Mouse (Mus musculus): ENCODE measurements around the gene Trpv6. TPM values are rescaled to one million over a fixed set of nuclear protein-coding genes. Genes with fewer than 3 reads are reported as not detected.

Trpv6 gene
- total RNA-seq (2021): not detected
- long read RNA-seq, experiment 1: 0 reads
- long read RNA-seq, experiment 2: 0 reads

GRCm38 (mm10) chr6:41636178-41636577, at the start of gene Trpv6:
Gene Trpv6 (minus strand): TSS chr6:41636405.
- DNase-seq (ENCODE audit: low spot score): no peak

- no peak for DNase-seq (ENCODE audit: low spot score)
These were observed 49.4 kb upstream of the Trpv6 start for GRCm38 (mm10) chr6:41685596-41685995.

GRCm38 (mm10) chr6:41684911-41685310, 48.7 kb upstream of the Trpv6 start:
- DNase-seq (ENCODE audit: low spot score): no peak

GRCm38 (mm10) chr6:41684131-41684530, 47.9 kb upstream of the Trpv6 start, which contains the start of gene Llcfc1:
Gene Llcfc1 (plus strand): TSS chr6:41684431.
- no peak for DNase-seq (ENCODE audit: low spot score)

DNA sequence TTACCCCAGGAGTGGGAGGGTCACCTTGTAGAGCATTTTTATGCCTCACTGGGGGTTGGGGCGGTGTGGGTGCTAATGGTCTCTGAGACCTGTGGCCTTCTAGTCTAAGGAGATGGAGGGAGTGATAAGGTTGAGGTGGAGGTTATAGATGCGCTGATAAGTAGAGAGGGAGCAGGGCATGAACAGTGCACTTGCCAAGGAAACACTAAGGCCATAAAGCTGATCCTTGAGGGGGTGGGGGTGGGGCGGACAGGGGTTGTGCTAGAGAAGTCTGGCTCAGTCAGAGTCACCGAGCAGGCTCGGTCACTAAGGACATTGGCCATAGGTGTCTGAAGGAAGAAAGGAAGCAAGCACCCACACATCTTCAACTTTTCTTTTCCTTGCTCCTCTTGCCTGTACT, 45.5 kb upstream of the Trpv6 start:
- no peak for DNase-seq (ENCODE audit: low spot score)

GRCm38 (mm10) chr6:41680669-41681068, 44.5 kb upstream of the Trpv6 start, which contains the start of gene Trpv5:
Gene Trpv5 (minus strand): TSS chr6:41680769.
- DNase-seq (ENCODE audit: low spot score): no peak

- no peak for DNase-seq (ENCODE audit: low spot score)
These were observed 40.3 kb upstream of the Trpv6 start for GRCm38 (mm10) chr6:41676530-41676929.

DNA sequence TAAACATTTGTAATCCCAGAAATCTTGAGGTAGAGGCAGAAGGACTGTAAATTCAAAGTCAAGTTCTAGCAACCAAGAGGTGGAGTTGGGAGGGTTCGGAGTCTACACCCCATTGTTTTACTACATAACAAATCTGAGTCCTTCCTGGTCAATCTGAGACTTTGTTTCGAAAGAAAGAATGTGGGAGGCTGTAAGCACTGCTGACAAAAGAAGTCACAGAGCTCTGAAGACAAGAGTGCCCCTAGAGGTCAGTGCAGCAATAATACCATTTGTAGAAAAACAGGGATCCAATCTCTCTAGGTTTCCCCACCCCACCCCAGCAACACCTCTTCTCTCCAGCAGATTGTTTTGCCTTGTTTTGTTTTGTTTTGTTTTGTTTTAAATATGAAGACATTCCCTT, 26.1 kb upstream of the Trpv6 start:
- DNase-seq (ENCODE audit: low spot score): no peak

DNA sequence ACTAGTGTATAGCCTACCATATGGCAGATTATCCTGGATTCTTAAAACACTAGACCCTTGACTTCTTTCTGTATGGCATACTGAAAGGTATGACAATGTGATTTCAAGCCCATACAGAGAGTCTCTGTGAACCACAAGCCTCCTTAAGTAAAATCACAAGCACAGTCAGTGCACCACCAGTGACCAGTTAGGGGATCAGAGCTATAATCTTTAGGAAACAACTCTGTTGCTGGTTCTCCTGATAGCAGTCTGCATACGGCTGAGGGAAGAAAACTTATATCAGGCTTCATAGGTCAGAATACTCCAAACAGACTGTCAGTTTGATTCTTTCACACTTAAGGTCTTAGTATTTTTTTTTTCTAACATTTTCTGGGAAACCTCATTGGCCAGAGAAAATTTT, 22.3 kb upstream of the Trpv6 start:
- no peak for DNase-seq (ENCODE audit: low spot score)

DNA sequence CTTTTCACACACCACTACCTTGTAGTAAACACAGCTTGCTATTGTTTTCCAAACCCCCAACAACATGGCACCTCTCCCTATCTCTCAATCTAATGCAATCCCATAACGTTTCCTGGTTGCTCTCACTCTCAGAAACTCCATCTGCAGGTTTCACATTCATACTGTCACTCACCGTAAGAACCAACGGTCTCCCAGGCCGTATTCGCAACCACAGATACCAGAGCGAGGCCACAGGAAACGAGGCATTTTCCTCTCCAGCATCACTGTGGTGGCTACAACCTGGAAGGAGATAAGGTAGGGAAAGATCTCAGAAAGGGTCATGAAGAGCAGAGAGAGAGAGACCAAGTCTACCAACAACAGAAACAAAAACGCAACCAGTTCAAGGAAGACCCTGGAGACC, 18.4 kb upstream of the Trpv6 start:
- DNase-seq (ENCODE audit: low spot score): no peak

DNA sequence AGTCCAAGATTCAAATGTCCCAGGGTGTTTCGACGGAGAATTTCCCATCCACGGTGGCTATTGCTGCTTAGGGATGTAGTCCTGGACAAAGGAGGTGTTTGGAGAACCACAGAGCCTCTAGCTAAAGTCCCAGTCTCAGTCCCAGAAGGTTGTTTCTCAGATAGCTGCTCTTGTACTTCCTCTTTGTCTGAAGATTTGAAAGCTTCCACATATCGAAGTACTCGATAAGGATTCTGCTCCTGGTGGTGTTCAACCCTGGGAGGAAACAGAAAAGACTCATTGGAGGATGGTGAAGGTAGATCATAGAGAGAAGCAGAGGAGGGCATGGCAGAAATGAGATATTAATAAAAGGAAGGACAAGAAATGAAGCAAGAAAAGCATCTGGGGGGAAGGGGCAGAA, 17.0 kb upstream of the Trpv6 start:
- no peak for DNase-seq (ENCODE audit: low spot score)

GRCm38 (mm10) chr6:41646672-41647071, 10.5 kb upstream of the Trpv6 start:
- no peak for DNase-seq (ENCODE audit: low spot score)

DNA sequence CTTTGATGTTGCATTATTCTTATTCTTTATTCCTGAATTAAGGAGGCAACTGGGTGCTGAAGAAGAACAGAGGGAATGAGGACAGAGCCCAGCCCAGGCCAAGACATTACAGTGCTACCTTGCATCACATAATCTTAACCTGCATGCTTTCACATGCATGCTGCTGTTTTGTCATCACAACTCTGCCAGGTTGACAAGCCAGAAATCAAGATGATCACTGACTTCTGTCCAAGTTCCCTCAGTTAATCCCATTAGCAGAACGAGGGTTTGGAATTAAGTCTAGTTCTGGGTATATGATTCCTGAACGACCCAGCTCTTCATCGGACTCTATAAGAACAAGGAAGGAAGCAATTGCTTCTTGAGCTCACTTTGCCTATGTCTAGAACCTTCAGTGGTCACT, 10.0 kb upstream of the Trpv6 start:
- no peak for DNase-seq (ENCODE audit: low spot score)

GRCm38 (mm10) chr6:41643227-41643626, 7.0 kb upstream of the Trpv6 start:
- no peak for DNase-seq (ENCODE audit: low spot score)

GRCm38 (mm10) chr6:41642765-41643164, 6.6 kb upstream of the Trpv6 start:
- no peak for DNase-seq (ENCODE audit: low spot score)

- DNase-seq (ENCODE audit: low spot score): no peak
These were observed 5.1 kb upstream of the Trpv6 start for GRCm38 (mm10) chr6:41641173-41641866.

DNA sequence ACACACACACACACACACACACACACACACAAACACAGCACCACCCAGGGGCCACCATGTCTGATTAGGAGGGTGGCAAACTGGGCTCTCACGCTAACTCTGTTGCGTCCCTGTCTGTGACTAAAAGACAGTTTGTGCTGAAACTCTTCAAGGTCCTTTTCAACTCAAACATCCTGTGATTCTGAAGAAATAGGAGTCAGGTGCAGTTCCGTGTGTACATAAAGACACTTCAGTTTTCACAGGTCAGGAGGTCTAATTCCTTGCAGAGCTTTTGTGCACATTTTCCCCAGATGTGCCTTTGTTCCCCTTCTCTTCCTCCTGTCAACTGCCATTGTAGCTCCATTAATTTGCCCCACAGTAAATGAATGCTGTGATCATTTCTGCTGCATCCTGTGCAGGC, 4.2 kb upstream of the Trpv6 start:
- DNase-seq (ENCODE audit: low spot score): no peak

DNA sequence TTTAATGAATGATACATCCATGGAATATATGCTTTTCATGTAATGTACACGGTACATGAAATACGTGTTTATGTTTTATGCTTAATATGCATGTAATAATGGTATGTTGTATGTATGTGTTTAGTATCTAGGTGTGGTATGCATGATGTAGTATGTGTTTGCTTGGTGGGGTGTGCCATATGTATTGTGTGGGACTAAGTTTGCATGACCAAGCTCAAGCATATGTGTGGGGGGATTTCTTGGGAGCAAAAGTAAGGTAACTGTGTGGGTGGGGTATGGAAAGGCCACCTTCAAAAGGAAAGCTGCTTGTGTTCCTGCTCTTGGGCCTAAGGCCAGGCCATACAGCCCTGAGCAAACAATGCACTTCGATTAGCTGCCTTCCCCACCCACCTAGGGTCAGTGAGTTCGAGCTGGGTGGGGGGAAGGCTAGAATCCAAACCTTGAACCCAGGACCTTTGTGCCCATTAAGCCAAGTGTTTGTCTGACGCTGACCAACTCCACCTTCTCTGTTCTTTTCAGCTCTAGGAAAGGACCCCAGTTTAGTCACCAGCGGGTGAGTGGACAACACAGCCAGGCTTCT, 1.8 kb upstream of the Trpv6 start:
- DNase-seq (ENCODE audit: low spot score): no peak

DNA sequence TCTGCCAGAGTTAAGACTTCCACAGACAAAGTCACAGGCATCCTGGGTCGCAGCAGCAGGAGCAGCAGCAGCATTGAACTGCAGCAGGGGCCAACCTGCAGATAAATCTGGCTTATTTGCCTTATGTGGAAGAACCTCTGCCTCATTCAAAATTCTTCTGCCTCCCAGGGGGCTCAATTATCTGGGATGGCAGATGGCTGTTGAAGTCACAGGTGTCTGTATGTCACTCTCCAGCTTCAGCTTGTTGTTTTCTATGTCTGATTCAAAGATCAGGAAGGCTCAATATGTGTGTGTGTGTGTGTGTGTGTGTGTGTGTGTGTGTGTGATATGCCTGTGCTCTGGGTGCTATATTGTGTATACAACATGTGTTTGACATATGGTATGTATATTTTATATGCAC, 1.2 kb upstream of the Trpv6 start:
- no peak for DNase-seq (ENCODE audit: low spot score)

GRCm38 (mm10) chr6:41635211-41635610, 994 bp downstream of the Trpv6 start:
- DNase-seq (ENCODE audit: low spot score): no peak

- no peak for DNase-seq (ENCODE audit: low spot score)
These were observed 4.7 kb downstream of the Trpv6 start for GRCm38 (mm10) chr6:41631549-41631948.

DNA sequence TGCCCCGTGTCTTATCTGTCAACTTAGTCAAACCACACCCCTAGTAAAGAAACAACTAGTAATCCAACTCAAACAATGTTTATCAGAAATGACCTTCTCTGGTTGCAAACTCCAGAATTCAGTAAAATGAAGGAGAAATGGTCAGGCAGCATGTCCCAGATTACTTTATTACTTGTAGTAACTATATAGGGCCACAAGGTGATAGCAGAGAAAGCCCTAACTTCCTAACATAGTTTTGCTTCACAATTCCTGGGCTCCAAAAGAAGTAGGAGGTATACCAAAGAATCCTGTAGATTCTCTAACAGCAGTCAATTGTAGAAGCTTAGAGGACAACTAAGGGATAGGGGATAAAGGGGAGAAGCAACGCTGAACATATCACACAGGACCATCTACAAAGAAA, 5.4 kb downstream of the Trpv6 start:
- DNase-seq (ENCODE audit: low spot score): no peak

GRCm38 (mm10) chr6:41628180-41628579, 8.0 kb downstream of the Trpv6 start:
- no peak for DNase-seq (ENCODE audit: low spot score)
